Mouse (Mus musculus): ENCODE data around the gene Ugt1a5.

Ugt1a5 gene

GRCm38 (mm10) chr1:88235894-88236415, 70.1 kb downstream of the Ugt1a5 start:
- no peak for DNase-seq (ENCODE audit: extremely low spot score, low read depth, low spot score)

- no peak for DNase-seq (ENCODE audit: extremely low spot score, low read depth, low spot score)
Measured at GRCm38 (mm10) chr1:88237311-88237710, 71.5 kb downstream of the Ugt1a5 start.

- DNase-seq (ENCODE audit: extremely low spot score, low read depth, low spot score): no peak
Measured at GRCm38 (mm10) chr1:88238771-88239170, 73.0 kb downstream of the Ugt1a5 start.

DNA sequence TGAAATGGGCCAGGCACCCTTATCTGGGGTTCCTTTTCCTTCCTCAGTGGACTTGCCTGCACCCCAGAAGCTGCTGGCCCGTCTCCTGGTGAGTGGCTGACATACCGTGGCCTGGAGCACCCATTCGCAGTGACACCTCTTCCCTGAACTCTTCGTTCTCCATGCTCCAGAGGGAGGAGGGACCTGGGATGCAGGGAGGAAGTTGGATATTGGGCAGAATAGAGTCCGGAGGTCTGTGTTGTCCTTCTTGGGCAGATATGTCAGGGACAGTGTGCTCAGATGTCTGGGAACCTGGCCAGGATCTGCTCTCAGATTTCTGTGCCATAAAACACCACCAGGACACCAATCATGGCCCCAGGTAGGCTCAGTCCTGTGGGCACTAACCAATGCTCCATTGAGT, 74.3 kb downstream of the Ugt1a5 start:
- DNase-seq (ENCODE audit: extremely low spot score, low read depth, low spot score): no peak

- DNase-seq (ENCODE audit: extremely low spot score, low read depth, low spot score): no peak
Measured at GRCm38 (mm10) chr1:88240579-88240978, 74.8 kb downstream of the Ugt1a5 start.

DNA sequence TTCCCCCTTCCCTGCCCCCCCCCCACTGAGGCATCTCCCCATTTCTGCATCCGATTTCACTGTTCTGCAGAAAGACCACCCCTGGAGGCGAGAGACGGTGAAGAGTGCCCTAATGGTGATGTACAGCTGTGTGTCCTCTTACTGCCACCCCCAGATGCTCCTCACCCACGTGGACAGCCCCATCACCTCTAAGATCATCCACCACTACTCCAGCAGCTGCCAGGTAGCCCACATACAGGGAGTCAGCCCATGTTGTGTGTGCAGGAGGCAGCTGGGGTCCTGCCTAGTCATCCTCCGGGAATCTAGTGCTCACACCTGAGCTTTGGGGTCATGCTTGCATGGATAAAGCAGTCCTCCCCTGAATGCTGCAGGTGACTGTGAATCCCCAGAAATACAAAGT, 78.0 kb downstream of the Ugt1a5 start:
- no peak for DNase-seq (ENCODE audit: extremely low spot score, low read depth, low spot score)

GRCm38 (mm10) chr1:88245881-88246280, 80.1 kb downstream of the Ugt1a5 start:
- DNase-seq (ENCODE audit: extremely low spot score, low read depth, low spot score): no peak

DNA sequence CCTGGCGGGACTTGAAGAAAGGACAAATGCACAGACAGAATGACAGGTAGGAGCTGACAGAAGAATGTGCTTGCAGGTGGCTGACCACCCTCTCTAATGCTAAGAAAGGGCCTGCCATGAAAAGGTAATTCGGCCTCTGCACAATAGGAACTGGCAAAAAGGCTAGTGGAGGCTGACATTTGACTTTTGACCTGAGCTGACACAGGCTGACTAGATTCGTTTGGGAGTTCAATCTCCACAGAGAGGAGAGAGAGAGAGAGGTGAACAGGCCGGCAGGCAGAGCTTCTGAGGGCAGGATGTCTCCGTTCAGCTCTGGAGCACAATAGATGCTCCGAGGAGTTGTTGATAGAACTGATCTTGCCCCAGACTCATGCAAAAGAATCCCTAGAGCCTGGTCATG, 80.6 kb downstream of the Ugt1a5 start:
- DNase-seq (ENCODE audit: extremely low spot score, low read depth, low spot score): no peak

DNA sequence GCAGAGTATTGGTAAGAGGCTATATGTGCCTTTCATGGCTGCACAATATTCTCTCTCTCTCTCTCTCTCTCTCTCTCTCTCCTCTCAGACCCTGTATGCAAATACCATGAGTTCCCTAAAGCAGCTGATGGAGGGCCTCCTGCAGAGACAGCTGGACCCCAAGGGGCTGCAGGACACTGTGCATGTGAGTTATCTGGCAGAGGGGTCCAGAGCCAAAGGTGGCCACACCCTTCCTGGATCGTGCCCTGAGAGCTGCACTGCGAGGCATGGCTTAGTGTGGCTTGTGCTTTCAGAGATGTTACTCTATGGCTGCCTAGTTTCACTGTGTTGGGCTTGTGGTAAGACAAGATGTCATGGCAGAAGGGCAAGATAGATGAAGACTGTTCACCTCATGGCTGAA, 81.8 kb downstream of the Ugt1a5 start:
- no peak for DNase-seq (ENCODE audit: extremely low spot score, low read depth, low spot score)

DNA sequence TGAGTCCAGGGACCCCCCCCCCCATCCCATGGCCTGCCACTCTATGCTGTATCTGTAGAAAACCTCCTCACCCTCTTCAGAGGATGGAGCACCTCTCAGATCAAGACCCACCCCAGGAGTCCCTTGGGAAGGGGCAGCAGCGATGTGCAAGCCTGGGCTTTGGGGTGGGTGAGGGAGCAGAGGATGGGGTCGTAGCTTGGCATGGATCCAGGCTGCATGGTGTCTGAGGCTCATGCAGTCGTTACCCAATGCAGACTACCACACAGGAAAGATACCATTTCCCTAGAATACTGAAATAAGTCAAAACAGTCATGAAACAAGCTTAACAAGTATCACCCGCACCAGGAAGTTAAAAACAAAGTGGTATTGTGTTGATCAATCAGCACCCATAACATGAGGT, 82.8 kb downstream of the Ugt1a5 start:
- no peak for DNase-seq (ENCODE audit: extremely low spot score, low read depth, low spot score)

- no peak for DNase-seq (ENCODE audit: extremely low spot score, low read depth, low spot score)
Measured at GRCm38 (mm10) chr1:88249596-88249995, 83.8 kb downstream of the Ugt1a5 start.

DNA sequence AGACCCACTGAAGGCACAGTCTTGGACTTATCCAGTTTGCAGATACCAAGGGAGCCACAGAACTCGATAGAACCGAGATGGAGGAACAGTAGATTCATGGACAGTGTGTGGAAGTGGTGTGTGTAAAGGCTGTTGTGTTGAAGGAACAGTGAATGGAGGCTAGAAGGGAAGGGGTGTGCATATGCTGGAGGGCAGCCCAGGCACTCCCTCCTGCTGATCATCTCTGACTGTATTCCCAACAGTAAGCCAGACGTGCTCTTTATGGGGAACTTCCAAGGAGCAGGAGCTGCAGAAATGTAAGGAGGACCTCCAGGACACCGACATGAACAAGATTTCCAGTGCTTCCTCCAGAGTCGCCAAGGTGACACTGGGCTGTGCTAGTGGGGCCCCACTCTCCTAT, 84.2 kb downstream of the Ugt1a5 start:
- no peak for DNase-seq (ENCODE audit: extremely low spot score, low read depth, low spot score)

- no peak for DNase-seq (ENCODE audit: extremely low spot score, low read depth, low spot score)
Measured at GRCm38 (mm10) chr1:88253106-88253505, 87.3 kb downstream of the Ugt1a5 start.

GRCm38 (mm10) chr1:88253540-88253939, 87.7 kb downstream of the Ugt1a5 start:
- no peak for DNase-seq (ENCODE audit: extremely low spot score, low read depth, low spot score)

DNA sequence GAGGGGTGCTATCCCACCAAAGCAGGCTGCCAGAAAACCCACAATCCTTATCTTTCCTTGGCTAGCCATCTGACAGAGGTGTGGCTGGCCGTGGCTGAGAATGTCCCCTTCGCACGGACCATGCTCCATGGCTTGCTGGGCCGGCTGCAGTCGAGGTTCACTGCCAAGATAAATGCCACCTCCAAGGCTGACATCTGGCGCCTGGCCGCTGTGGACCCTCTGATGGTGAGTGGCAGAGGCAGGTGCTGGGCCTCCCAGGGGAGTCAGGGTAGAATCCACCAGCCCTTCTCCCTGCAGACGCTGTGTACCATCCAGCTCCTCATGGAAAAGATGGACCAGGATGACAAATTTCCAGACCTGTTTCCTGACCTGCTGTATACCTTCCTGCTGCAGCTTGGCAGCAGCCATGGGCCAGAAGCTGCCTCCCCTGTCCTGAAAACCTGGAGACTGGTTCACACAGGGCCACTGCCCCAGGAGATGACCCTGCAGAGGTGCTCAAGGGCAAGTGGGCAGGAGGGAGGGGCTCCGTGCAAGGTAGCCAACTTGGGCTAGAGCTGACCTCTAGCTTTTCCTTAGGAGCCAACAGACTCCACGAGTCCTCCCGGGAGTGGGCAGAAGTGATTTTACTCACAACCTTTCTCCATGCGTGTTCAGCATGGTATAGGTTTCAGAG, 89.1 kb downstream of the Ugt1a5 start:
- no peak for DNase-seq (ENCODE audit: extremely low spot score, low read depth, low spot score)

DNA sequence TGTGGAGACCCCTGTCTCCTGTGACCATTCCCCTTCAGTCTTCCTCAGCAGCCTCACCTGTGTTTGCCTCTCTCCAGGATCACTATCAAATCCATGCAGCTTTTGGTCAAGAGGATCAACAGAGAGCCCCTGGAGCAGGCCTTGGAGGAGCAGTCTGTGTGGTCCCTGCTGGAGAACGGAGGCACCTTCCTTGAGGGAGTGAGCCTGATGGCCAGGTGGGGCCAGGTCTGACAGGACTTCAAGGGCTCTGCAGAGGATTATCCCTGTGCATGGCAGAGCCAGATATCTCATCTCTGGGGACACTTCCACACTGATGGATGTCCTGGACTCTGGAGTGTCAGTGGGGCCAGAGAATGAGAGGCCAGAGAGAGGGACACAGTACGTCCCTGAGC, 89.7 kb downstream of the Ugt1a5 start:
- no peak for DNase-seq (ENCODE audit: extremely low spot score, low read depth, low spot score)

DNA sequence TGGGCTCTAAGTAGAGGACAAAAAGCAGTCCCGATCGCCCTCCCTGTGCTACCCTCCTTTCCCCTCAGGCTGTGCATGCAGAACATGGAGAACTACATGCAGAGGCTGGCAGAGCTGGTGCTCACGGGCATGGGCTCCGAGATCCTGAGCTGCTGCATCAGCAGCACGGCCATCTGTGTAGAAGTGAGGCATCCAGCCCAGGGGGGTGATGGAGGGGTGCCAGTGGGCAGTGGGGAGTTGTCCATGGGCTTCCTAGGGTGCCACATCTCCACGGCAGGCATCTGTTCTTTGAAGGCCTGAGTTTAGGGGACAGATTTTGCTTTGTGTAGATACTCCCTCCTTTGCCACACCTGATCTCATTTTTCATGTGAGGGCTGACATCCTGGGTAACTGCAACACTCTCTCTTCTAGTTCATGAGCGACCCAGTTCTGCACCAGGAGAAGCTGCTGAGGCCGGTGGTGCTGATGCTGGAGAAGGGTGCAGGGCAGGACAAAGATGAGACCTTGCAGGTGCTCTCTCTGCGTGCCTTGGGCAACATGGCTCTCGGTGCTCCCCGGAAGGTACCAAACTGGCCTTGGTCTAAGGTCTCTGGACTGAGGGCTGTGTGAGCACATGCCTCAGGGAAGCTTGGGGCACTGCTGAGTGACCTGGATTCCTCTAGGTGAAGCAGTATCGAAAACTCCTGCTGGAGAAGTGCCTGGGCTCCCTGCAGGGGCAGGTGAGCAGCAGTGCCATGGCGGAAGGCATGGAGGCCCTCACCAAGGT, 90.4 kb downstream of the Ugt1a5 start:
- no peak for DNase-seq (ENCODE audit: extremely low spot score, low read depth, low spot score)

DNA sequence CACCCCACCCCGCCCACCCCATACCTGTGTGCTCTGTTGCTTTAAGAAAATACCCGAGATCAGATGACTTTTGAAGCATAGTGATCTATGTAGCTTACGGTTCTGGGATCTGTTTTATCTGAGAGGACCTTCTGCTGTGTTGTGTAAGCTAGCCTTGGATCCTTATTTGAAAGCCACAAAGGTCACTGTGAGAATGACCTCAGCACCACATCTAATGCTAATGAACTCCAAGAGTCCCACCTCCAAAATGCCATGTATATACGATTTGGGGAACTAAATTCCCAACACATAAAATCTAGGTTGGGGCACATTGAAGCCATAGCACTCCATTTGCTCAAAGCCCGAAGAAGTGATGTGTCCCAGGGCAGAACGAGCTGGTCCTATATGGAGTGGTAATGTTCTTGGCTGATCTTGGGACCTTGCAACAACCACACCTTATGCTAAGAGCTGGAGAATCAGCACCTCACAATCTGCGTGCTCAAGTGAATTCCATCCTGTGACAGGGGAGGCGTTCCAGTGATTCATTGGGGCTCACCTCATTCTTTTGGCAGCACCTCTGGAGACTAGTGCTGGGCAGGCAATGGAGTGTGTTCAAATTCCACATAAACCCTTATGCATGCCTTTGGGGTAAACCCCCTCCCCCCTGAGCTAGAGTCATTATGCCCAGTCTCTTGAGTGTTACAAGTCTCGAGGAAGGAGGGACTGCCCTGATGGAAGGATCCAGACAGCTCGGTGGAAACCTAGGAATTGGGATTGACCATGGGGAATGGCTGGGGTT, 91.3 kb downstream of the Ugt1a5 start:
- no peak for DNase-seq (ENCODE audit: extremely low spot score, low read depth, low spot score)

GRCm38 (mm10) chr1:88257681-88258080, 91.9 kb downstream of the Ugt1a5 start:
- no peak for DNase-seq (ENCODE audit: extremely low spot score, low read depth, low spot score)

DNA sequence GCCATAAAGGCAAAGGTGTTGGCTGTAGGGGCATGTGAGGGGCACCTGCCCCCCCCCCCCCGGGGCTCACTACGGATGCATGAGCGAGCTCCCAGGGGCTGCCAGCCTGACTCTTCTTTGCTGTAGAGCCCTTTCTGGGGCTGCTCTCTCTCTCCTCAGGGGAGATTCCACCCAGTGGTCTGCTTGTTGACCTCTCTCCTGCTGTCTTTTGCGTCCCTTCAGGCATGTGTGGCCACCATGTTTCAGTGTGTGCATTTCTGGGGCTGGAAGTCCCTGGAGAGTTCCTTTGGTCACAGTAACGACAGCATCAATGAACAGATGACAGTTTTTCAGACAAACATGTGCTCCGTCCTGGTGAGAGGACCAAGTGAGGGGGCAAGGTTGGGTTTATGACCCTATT, 92.5 kb downstream of the Ugt1a5 start:
- no peak for DNase-seq (ENCODE audit: extremely low spot score, low read depth, low spot score)

DNA sequence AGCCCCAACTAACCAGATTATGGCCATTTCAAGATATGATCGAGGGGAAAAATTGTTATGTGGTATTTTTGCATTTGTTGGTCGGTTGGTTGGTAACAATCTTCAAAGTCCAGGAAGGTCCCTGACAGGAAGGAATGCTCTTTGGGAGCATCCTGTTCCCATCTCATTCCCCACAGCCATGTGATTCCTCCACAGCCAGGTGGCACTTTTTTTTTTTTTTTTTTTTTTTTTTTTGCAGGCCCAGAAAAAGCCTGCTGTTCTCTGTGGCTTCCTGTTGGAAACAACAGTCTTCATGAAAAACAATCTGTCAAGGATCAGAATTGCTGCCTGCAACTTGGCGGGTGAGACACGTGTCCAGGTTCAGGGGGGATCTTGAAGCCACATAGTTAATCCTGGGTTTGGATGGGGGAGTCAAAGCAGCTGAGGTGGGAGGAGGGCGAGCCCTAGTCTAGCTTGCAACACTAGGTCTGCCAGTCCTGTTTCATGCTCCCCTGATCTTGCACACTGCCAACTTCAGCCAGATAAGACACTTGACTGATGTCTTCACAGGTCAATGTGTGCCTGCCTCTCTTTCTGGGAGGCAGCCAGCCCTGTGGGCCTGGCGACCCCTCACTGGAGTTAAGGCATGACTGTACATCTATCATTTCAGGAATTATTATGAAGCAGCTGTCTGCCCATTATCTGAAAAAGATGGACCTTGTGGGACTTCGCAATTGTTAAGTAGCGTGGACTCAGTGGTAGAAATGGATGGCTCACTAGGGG, 93.2 kb downstream of the Ugt1a5 start:
- no peak for DNase-seq (ENCODE audit: extremely low spot score, low read depth, low spot score)

All from hindlimb bud, embryonic 11.5 days (tissue).